Mouse (Mus musculus): ENCODE measurements around the gene 1190005I06Rik.

DNA sequence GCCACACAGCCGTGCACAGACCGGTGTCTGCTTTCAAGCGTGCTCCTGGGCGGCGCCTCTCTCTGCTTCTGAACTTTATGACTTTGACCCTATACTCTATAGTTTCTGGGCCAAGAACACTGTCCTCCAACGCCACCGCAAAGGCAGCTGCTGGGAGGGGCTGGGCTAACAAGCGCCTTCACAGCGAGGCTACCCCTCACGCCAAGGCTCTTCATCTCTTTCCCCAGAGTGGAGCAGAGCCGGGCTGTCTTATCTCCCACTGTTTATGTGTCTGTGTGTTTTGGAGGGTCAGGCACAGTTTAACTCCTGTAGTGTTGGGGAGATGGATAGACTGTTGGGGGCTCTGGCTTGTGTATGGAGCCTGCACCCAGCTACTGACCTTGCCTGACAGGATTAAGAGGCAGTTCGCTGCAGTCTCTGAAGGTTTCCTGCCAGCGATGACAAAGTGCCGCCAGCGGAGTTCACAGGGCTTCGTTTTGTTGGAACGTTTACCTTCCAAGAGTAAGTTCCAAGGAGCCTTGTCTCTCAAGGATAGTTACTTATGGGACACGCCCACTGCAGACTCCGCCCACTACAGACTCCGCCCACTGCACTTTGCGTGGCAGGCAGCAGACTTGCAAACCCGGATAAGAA is 46.5 kb upstream of the 1190005I06Rik start:
- TF ChIP-seq CTCF (IDR thresholded peaks at IDR 0.05; ENCODE audit: control insufficient read depth, insufficient read depth, insufficient read length) (no peak), FOSL1 (IDR thresholded peaks at IDR 0.05; ENCODE audit: insufficient read depth, low read length, poor library complexity, severe bottlenecking) (no peak), MYOD1 (IDR thresholded peaks at IDR 0.05; ENCODE audit: control insufficient read depth, insufficient read length, low read depth) (no peak), CEBPB (IDR thresholded peaks at IDR 0.05; ENCODE audit: low read depth) (no peak), MYOG (IDR thresholded peaks at IDR 0.05; ENCODE audit: control insufficient read depth, extremely low read depth, insufficient read length) (no peak), USF1 (IDR thresholded peaks at IDR 0.05; ENCODE audit: low read depth) (no peak), MAX (IDR thresholded peaks at IDR 0.05) (no peak)

All from C2C12 (cell line).